Mouse (Mus musculus): ENCODE data around the gene Serpinb8.

Serpinb8 gene

DNA sequence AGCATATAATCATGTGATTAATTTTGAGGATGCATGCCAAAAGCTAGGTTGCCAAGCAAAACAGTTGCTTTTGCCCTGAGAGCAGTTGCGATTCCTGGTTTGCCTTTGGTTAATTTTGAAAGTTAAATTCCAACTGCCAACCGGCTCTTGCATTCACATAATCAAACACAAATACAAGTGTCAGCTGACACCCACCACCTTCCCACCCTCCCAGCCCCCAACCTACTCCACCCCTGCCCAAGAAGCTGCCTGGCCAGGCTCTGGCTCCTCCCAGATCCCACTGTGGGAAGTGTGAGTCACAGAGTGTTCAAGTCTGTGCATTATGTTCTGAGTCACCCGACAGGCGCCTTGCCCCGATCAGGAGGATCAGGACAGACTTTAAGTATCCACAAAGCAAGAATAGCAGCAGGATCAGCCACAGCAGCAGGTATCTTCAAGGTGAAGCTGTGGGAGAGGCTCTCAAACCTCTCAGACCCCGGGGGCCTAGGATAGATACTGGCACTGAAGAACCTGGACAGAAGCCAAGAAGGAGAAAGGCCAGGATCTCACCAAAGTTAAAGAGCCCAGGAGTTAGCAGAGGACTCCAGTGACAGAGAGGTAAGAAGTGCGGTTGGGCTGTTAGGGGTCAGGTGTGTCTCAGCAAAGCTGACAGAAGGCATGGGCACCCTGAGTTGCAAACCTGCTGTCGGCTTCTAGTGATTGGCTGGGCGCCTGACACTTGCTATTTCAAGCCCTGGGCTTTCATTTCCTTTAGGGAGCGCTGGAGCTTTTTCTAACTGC lies at the start of gene Serpinb8:
TSS of gene Serpinb8 (plus strand) at position 316 of the 780 bp plus-strand sequence.
- no peak for DNase-seq (ENCODE audit: low read depth, low spot score)

DNA sequence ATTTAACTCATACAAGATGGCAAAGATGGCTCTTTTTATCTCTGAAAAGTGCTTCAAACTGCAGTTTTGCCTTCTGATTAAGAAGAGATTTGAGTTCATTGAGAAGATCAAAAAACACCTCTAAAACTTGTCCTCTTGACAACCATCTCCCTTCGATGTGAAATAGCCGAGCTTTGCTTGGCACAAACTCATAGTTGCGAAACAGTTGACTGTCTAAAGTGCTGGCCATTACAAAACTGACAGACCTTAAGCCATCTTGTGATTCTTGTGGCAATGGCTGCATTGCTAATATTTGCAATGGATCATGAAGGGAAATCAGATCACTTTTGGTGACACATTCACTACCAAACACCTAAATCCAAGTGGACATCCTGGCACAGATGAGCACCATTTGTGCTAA lies 30.3 kb upstream of the Serpinb8 start:
- no peak for DNase-seq (ENCODE audit: low read depth, low spot score)

GRCm38 (mm10) chr1:107562110-107562509 lies 27.7 kb upstream of the Serpinb8 start:
- no peak for DNase-seq (ENCODE audit: low read depth, low spot score)

DNA sequence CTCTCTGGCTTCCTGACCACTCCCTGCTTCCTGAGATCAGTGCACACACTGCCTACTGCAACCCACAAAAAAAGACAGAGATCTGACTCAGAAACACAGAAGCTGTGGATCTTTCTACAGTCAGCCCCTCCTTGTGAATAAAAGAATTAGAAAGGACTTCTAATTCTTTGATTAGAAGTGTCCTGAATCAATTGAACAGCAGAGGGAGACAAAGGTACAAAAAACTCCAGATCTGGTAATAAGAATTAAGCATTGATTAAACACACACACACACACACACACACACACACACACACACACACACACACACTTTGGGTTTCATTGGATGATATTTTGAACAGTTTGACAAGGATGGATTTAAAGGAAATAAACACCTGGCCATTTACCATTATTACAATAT lies 24.2 kb upstream of the Serpinb8 start:
- no peak for DNase-seq (ENCODE audit: low read depth, low spot score)

DNA sequence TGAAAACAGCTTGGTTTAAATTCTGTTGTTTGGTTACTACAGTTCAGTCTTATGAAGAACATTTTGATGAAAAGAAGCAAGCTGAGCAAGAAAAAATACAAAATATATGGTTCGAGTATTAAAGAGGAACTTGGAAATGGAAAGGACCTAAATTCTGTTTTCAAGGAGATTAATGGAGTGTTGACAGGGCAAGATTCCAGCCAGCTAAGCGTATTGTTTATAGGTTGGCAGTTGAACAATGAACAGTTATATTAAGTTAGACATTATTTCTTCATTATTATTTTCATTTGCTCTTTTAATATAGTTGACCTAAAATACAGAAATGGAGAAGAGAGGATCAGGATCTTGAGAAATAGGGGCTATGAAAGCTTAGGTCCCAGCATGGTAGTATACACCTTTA lies 13.7 kb upstream of the Serpinb8 start:
- DNase-seq (ENCODE audit: low read depth, low spot score), result no peak

DNA sequence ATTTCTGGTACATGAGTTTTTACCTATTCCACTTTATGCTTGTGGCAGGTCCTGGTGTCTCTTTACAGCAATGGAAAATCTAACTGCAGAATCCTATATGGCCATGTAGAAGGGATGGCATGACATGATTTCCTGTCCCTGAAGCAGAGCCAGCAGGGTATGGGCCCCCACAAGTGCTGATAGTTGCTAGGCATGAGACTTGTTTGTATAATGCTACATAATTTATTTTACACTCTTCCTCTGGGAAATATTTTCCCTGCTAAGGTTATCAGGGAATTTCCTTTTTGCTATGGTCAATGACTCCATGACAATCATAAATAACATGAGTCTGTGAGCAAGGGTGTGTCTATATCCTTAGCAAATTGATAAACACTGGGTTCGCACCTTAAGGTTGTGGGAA lies 12.3 kb upstream of the Serpinb8 start:
- DNase-seq (ENCODE audit: low read depth, low spot score), result no peak

GRCm38 (mm10) chr1:107581220-107581619 lies 8.6 kb upstream of the Serpinb8 start:
- DNase-seq (ENCODE audit: low read depth, low spot score), result no peak

- DNase-seq (ENCODE audit: low read depth, low spot score), result no peak
These were observed 6.9 kb upstream of the Serpinb8 start for GRCm38 (mm10) chr1:107582900-107583299.

DNA sequence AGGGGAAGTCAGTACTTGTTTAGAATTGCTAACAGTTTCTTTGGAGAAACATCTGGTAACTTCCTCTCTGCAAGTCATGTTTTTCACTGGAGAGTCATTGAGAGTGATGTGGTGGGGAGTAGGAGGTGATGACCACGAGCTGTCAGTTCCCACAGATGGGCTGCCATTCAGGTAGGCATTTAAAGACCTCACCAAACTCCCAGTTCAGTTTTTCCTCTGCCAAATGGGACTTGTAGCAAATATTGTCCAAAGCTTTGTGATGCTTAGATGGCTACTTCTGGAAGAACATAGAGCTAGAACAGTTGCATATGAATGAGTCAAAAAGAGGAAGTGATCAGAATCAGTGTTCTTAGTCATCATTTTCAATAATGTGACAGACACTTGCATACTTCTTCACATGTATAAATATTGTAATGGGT lies 5.8 kb upstream of the Serpinb8 start:
- no peak for DNase-seq (ENCODE audit: low read depth, low spot score)

GRCm38 (mm10) chr1:107584932-107585331 lies 4.9 kb upstream of the Serpinb8 start:
- DNase-seq (ENCODE audit: low read depth, low spot score), result no peak

DNA sequence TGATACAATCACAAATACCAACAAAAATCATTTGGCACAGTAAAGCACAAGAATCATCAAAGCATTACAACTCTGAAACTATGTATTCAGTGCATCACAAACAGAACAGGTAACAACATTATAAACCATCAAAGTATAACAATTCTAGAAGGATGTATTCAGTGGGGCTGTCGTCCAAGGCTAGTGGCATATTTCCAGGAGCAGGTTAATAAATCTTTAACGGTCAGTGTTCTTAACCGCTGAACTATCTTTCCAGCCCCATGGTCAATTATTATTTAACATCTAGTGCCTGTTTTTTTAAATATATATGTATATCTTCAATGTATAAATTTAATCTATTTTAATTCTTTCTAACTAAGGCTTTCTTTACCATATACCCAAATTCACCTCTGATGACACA lies 3.6 kb upstream of the Serpinb8 start:
- no peak for DNase-seq (ENCODE audit: low read depth, low spot score)

DNA sequence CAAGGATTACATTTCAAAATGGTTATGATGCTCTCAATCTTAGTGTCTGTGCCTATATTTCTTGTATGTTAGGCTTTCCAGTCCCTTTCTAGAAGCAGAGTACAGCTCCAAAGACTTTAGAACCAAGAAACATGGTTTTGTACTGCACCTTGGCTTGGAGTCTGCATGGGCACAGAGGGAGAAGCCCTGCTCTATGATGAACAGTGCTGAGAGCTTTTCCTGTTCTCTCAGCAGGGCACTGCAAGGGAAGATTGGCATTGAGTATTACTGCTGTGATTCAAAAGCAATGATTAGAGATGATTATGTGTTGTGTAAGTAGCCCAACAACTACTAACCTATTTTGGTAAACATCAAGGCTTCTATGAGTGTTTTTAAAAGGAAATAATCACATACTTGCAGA lies 1.6 kb upstream of the Serpinb8 start:
- DNase-seq (ENCODE audit: low read depth, low spot score), result no peak

GRCm38 (mm10) chr1:107588642-107589041 lies 1.2 kb upstream of the Serpinb8 start:
- DNase-seq (ENCODE audit: low read depth, low spot score), result no peak

- DNase-seq (ENCODE audit: low read depth, low spot score), result no peak
These were observed 2.8 kb downstream of the Serpinb8 start for GRCm38 (mm10) chr1:107592644-107593043.

GRCm38 (mm10) chr1:107593469-107593868 lies 3.7 kb downstream of the Serpinb8 start:
- DNase-seq (ENCODE audit: low read depth, low spot score), result no peak

GRCm38 (mm10) chr1:107596874-107597273 lies 7.1 kb downstream of the Serpinb8 start:
- DNase-seq (ENCODE audit: low read depth, low spot score), result no peak

DNA sequence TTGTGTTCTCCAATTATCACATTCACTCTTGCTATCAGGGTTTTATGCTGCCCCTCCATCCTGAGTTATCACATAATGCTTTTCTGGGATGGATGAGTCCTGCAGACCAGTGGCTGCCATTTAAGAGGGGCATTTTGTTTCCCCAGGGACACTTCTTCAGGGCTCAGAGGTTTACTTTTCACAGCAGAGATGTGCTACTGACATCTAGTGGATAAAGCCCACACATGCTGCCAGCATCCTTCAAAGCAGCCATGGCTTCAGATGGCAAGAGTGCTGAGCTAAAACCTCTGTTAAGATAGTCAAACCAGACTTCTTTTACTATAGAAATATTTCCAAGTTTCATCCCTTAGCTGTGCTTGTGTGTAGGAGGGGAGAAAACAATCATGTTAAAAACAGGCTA lies 8.7 kb downstream of the Serpinb8 start:
- no peak for DNase-seq (ENCODE audit: low read depth, low spot score)

GRCm38 (mm10) chr1:107608942-107609341 lies 19.1 kb downstream of the Serpinb8 start:
- no peak for DNase-seq (ENCODE audit: low read depth, low spot score)

GRCm38 (mm10) chr1:107614087-107614486 lies 24.3 kb downstream of the Serpinb8 start:
- DNase-seq (ENCODE audit: low read depth, low spot score), result no peak

GRCm38 (mm10) chr1:107622017-107622416 lies 32.2 kb downstream of the Serpinb8 start:
- DNase-seq (ENCODE audit: low read depth, low spot score), result no peak

- peak; percentile 26 for DNase-seq (ENCODE audit: low read depth, low spot score)
These were observed 46.1 kb downstream of the Serpinb8 start for GRCm38 (mm10) chr1:107635936-107636335.

DNA sequence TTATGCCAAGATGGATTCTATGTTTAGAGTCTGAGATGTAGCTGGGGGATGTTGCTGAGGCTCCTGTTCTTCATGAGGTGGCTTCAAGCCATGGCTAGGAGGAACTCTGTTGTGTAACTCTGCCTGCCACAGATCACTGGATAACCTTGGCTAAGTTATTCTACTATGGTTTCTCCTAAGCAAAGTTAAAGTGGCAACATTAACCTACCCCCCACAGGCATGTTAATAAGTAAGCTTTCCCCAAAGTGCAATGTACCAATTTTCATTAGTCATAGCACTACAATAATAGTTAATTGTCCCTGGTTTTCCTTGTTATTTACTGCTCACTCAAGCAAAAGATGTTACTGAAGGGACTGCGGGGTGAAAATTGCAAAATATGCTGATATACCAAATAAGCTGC lies 48.2 kb downstream of the Serpinb8 start:
- DNase-seq (ENCODE audit: low read depth, low spot score), result no peak

DNA sequence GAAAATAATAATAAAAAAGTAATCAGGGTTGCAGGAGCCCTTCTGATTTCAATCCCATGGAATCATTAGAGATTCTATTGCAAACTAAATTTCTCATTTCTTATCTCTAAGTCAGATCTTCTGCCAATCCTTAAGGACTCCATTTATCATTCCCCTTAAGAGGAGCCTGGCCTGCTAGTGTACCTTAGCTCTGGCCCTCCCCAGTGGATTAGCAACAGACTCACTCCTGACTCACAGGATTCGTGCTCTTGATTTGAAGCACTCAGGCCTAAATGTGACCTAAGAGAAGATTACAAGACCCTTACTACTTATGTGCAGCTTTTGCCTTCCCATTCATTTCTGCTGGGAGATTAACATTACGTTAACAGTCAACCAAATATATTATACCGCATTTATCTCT lies 48.7 kb downstream of the Serpinb8 start:
- no peak for DNase-seq (ENCODE audit: low read depth, low spot score)
